ENCODE assay signal across 8 mouse cellular contexts in the genomic region with DNA sequence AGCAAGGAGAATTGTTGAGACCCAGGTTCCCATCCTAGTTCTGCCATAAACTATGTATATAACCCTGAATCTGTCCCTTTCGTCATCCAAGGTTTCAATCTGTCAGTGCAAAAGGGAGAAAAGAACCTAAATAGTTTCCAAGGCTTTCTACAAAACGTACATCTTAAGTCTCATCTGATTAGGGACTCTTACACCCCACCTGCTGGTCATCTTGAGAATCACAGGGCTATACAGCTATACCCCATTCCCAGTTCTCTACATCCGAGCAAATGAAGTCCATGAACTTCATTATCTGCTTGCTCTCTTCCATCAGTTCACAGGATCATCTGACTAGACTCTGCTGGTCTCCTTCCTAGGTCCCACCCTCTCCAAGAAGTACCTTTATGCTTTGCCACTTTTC. TPM values are rescaled to one million over a fixed set of nuclear protein-coding genes. Genes with fewer than 3 reads are reported as not detected.
DNase-seq lines count a peak whose midpoint lies in the region; ATAC-seq lines count a peak whose summit lies in the region.

No protein-coding gene starts in this region.

- H3K36me3 ChIP-seq in hindbrain, embryonic 14.5 days (replicated peaks; ENCODE audit: control insufficient read depth, insufficient read depth) = peaks cover 35% of the 10 kb centered on the region

- H3K4me3 ChIP-seq in hindbrain, embryonic 14.5 days (replicated peaks; ENCODE audit: low read length) = no peak overlapping the region

- H3K4me2 ChIP-seq in hindbrain, embryonic 14.5 days (replicated peaks) = no peak overlapping the region

- H3K4me1 ChIP-seq in hindbrain, embryonic 14.5 days (replicated peaks; ENCODE audit: control insufficient read depth, insufficient read depth, low read length) = peaks cover 4% of the 10 kb centered on the region; the same call in 1 of the 2 replicates

- DNase-seq in cerebellum, adult 11 months = peak; percentile 12
- no peak for DNase-seq in cerebellum, adult 11-12 months
- DNase-seq in left cerebral cortex, adult 18-20 months (ENCODE audit: low spot score in 2 of 2) = peak; percentile 18 to 39
- no peak for DNase-seq in left cerebral cortex, adult 11 months (ENCODE audit: low spot score)
- DNase-seq in ZHBTc4 (ENCODE audit: low read depth, low spot score) = peak; percentile 60
- peak; percentile 64 for DNase-seq in hindbrain, embryonic 14.5 days (ENCODE audit: low spot score)
- peak; percentile 39 for DNase-seq in lung, postnatal 10 days
- DNase-seq in testis, postnatal 14 days (ENCODE audit: low spot score) = no peak

- no peak overlapping the region for H3K27ac ChIP-seq in hindbrain, embryonic 14.5 days

- no peak overlapping the region for H3K9ac ChIP-seq in hindbrain, embryonic 14.5 days

- no peaks in the 10 kb centered on the region for H3K9me3 ChIP-seq in hindbrain, embryonic 14.5 days (ENCODE audit: control insufficient read depth, low read length)

- H3K27me3 ChIP-seq in hindbrain, embryonic 14.5 days (ENCODE audit: control insufficient read depth, insufficient read depth, low read length) = no peaks in the 10 kb centered on the region

- WGBS in hindbrain, embryonic 14.5 days = 42% methylated on average over 3 of the region's 3 CpGs

- ATAC-seq in hindbrain, embryonic 14.5 days (ENCODE audit: low FRiP score) = no peak

RNA-seq across cellular contexts. Expression of gene Las1l, which starts 6.0 kb away (rescaled TPM):
- total RNA-seq in left cerebral cortex, adult 18-20 months (2021) = 10 to 100 TPM; 55.4 to 62.2 TPM
- polyA plus RNA-seq in hindbrain, embryonic 14.5 days (2014; fragmentation: Nextera tagmentation; extraction: Ambion mirVana) = 56.5 and 60.2 TPM in 2 replicates

Comparison
In these comparisons a context has a peak if more than half of its experiments do, and no peak if none do; other contexts are left out.
1. DNase-seq: peak in cerebellum, adult 11 months (single experiment), left cerebral cortex, adult 18-20 months (2 of 2), ZHBTc4 (single experiment), hindbrain, embryonic 14.5 days (single experiment) and lung, postnatal 10 days (single experiment); none in cerebellum, adult 11-12 months (single experiment), left cerebral cortex, adult 11 months (single experiment) and testis, postnatal 14 days (single experiment).